Mouse (Mus musculus) c-Kit-positive CD71-positive TER-119-negative erythroid progenitor cells, embryonic 14.5 days (primary cell): ENCODE measurements at regions not wholly inside any gene's neighbourhood (a gene's known extent, or its start where the extent isn't known, plus 50 kb on each side); places are given as distances from the start of the nearest gene placed in this dataset.

Experiments used
- DNase-seq: peaks from one replicate; pipeline ENCODE4 v3.0.0-alpha.2; 2013; ENCODE audit warnings: low read depth

- DNase-seq = no peak
Observed at GRCm38 (mm10) chr6:47354515-47354914, 98.7 kb upstream of the Cul1 start.

DNA sequence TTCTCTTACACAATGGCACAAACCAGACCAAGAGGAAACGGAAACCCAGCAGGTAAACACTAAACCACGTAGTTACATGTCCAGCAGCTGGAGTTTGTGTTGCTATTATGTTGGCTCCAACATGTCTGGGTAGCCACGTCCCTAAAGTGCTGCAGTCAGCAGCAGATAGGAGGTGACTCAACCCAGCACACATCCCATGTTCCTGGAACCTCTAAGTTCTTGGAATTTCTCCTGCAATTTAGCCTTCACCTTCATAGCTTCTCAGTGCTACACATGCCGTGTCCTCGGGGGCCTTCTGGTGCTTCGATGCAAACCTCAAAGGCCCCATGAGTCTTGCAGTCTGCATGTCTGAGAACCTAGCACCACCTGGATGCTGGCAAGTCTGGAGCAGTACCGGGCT lies 97.7 kb upstream of the Cul1 start:
- DNase-seq = no peak

- no peak for DNase-seq
Observed at GRCm38 (mm10) chr6:47356500-47356899, 96.7 kb upstream of the Cul1 start.

GRCm38 (mm10) chr6:47358686-47359085 lies 94.5 kb upstream of the Cul1 start:
- peak; percentile 10 for DNase-seq

DNA sequence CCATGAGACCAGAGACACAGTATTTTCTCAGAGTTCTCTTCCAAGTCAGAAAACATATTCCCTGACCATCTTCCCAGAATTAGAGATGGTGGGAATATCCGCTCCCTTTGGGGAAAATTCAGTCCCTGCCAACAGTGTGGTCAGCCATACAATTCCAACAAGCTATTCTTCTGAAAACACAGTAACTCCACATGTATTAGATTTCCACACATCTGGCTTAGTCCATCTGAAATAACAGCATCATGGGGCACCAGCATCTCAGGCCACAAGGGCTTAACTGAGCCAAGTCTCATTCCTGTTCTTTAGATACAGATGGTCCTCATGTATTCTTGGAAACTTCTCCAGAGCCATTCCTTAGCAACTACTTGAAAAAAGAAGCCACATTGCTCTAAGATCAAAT lies 89.2 kb upstream of the Cul1 start:
- no peak for DNase-seq

GRCm38 (mm10) chr6:47364556-47364955 lies 88.6 kb upstream of the Cul1 start:
- DNase-seq = no peak

GRCm38 (mm10) chr6:47365651-47366645 lies 87.2 kb upstream of the Cul1 start:
- DNase-seq = no peak

DNA sequence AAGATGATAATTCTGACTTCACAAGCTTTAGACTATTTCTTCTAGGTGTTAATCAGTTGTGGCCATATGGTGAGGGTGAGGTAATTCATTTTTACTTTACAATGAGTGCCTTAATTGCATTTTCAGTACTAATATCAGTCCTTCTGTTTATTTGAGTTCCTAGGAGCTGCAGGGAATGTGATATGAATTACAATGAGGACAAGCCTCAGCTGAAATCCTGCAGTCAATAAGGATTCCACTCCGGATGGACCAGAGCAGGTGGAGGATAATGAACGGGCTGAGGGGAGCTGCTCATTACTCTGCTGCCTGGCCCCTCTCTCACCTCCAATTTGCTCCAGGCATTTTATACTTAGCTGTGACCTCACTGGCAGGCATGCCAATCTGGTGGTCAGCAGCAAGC lies 85.7 kb upstream of the Cul1 start:
- DNase-seq = no peak

GRCm38 (mm10) chr6:47375705-47376104 lies 77.5 kb upstream of the Cul1 start:
- no peak for DNase-seq

- DNase-seq = no peak
Observed at GRCm38 (mm10) chr6:47381451-47381850, 71.7 kb upstream of the Cul1 start.

GRCm38 (mm10) chr6:47386550-47386949 lies 66.6 kb upstream of the Cul1 start:
- DNase-seq = no peak

DNA sequence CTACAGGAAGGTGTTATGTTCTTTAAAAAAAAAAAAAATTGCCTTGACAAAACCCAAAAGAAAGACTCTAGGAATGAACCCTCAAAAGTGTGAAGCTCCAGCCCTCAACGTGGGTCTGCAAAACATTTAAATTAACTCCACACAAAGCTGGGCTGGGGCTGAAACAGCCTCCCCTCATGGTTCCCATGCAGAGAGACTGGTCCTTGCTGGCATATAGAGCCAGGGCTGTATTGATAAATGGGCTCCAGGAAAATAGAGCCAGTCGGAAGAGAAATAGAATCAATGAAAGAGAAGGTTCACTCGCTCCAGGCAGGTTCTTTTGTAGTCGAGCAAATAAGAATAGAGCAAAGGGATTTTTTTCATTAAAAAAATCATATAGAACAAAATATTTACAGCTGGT lies 63.3 kb upstream of the Cul1 start:
- no peak for DNase-seq

DNA sequence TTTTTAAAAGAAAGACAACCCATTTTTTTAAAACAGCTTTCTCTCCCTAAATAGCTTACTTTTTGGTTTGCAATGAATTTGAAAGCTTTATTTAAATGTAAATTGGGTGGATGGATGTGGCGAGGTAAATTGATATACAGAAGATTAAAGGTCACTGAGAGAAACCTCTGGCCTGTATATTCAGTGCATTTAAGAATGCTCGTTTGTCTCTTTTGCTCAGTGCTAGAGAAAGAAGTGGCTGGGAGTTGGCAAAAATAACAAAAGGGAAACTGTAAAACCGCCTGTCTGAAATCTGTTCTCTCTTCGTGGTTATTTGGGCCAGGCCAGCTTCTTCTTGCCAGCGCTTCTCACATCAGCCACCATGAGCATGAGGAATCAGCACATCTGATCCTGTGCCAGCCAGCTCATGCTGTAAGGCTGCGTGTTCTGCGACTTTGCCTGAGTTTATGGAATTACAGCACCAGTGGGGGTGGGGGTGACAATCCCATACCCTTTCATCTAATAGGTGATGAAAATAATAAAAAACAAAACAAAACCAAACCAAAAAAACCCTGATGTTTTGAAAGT lies 62.7 kb upstream of the Cul1 start:
- DNase-seq = no peak

GRCm38 (mm10) chr6:47391014-47391802 lies 62.0 kb upstream of the Cul1 start:
- DNase-seq = no peak

DNA sequence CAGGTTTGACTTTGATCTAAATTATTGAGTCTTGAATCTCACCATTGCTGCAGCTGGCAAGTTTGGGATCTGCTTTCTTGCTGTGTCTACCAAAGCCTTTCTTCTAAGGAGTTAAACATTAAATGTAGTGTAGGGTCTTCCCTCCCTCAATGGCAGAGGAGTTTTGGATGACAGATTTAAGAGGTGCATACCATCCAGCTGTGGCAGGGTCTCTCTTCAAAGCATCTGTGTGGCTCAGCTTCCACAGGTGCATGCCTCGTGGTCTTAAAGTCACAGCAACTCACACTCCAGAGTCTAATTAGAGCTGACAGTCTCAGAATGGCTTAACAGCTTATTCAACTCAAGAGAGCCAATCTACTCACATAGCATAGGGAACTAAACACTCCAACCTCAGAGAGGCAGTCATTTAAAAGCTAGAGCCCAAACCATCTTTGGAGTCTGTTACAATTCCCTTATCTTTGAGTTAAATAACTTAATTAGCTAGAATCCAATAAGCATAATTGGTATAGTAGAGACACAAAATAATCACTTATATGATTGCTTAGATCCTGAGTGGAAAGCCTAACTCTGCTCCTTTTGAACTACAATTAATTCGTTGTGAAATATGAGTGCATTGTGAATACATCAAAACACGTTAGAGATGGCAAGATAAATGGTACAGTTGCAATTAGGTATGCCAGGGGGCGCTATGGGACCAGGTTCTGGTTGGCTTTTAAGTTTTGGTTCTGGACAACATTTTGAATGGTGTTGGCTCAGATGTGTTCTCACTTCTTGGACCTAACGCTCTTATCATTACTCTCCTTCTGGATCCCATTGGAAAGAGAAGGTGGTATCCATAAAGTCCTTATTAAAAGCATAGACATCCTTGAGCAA lies 57.5 kb upstream of the Cul1 start:
- DNase-seq = peak; percentile 65
